Mouse (Mus musculus): ENCODE data around the gene Vmn2r97. TPM values are rescaled to one million over a fixed set of nuclear protein-coding genes. Genes with fewer than 3 reads are reported as not detected.
"Not testable (repeated sequence)": the region's sequence is repeated elsewhere in the genome, so short reads cannot be mapped to it uniquely, and the experiment has no call there.

Gene Vmn2r97
- polyA plus RNA-seq (2015; fragmentation: Nextera tagmentation; extraction: Ambion mirVana): 0.03 and 0.04 TPM in 2 replicates

GRCm38 (mm10) chr17:18914000-18914399, at the start of gene Vmn2r97:
Gene Vmn2r97 (plus strand): TSS chr17:18914300.
- not testable (repeated sequence) for H3K9me3 ChIP-seq; H3K4me1 ChIP-seq; H3K4me3 ChIP-seq; H3K4me2 ChIP-seq; H3K27ac ChIP-seq; H3K27me3 ChIP-seq; H3K36me3 ChIP-seq; ATAC-seq (ENCODE audit: insufficient number of reproducible peaks, low FRiP score, low TSS enrichment, low read depth); H3K9ac ChIP-seq
- WGBS: 65% methylated on average over 2 of the region's 2 CpGs

- H3K4me1 ChIP-seq; H3K27me3 ChIP-seq; H3K4me3 ChIP-seq; H3K4me2 ChIP-seq; ATAC-seq (ENCODE audit: insufficient number of reproducible peaks, low FRiP score, low TSS enrichment, low read depth); H3K36me3 ChIP-seq; H3K9me3 ChIP-seq; H3K27ac ChIP-seq; H3K9ac ChIP-seq: not testable (repeated sequence)
- 74% methylated on average over 2 of the region's 2 CpGs for WGBS
Observed at GRCm38 (mm10) chr17:18882436-18882835, 31.7 kb upstream of the Vmn2r97 start.

DNA sequence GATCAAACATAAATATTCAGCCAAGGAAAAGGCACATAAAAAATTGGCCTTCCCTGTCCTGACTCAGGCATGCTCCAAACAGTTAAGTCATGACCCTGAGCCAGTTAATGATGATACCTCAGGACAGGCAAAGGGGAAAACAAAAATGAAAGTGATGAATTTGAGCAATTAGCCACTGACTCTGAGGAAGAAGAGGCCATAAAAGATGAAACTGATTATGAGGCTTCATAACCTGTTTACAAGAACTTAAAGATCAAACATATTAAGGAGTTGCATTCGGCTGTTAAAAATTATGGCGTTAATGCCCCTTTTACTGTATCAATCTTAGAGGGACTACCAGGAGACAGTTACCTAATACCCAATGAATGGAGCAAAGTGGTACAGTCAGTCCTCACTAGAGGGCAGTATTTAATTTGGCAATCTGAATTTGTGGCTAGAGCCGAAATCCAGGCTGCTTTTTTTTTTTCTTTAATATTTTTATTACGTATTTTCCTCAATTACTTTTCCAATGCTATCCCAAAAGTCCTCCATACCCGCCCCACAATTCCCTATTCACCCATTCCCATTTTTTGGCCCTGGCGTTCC, 24.3 kb upstream of the Vmn2r97 start:
- H3K27ac ChIP-seq: no peak overlapping the region
- no peaks in the 10 kb centered on the region for H3K4me1 ChIP-seq
- no peaks in the 10 kb centered on the region for H3K36me3 ChIP-seq
- no peaks in the 10 kb centered on the region for H3K9me3 ChIP-seq
- H3K27me3 ChIP-seq: no peaks in the 10 kb centered on the region
- no peak overlapping the region for H3K9ac ChIP-seq
- WGBS: 81% methylated on average over 6 of the region's 6 CpGs
- no peak for ATAC-seq (ENCODE audit: insufficient number of reproducible peaks, low FRiP score, low TSS enrichment, low read depth)
- H3K4me3 ChIP-seq: no peak overlapping the region
- H3K4me2 ChIP-seq: no peak overlapping the region

- not testable (repeated sequence) for H3K36me3 ChIP-seq
- 62% methylated on average over 1 of the region's 1 CpGs for WGBS
Observed at GRCm38 (mm10) chr17:18957800-18958199, 43.7 kb downstream of the Vmn2r97 start.

GRCm38 (mm10) chr17:18968371-18969275, 54.5 kb downstream of the Vmn2r97 start:
- 88% methylated on average over 29 of the region's 29 CpGs for WGBS
- H3K27ac ChIP-seq: no peak overlapping the region
- no peaks in the 10 kb centered on the region for H3K4me1 ChIP-seq
- no peak overlapping the region for H3K9ac ChIP-seq
- no peaks in the 10 kb centered on the region for H3K36me3 ChIP-seq
- H3K9me3 ChIP-seq: 0 out of 2 replicates have a peak, but pooled peaks cover 7% of the 10 kb centered on the region
- H3K4me3 ChIP-seq: no peak overlapping the region
- H3K4me2 ChIP-seq: no peak overlapping the region
- no peak for ATAC-seq (ENCODE audit: insufficient number of reproducible peaks, low FRiP score, low TSS enrichment, low read depth)
- no peaks in the 10 kb centered on the region for H3K27me3 ChIP-seq

More at GRCm38 (mm10) chr17:18957800-18958199, 43.7 kb downstream of the Vmn2r97 start:
- not testable (repeated sequence) for H3K4me3 ChIP-seq; H3K4me1 ChIP-seq; H3K4me2 ChIP-seq; H3K27ac ChIP-seq; H3K27me3 ChIP-seq; H3K9ac ChIP-seq; ATAC-seq (ENCODE audit: insufficient number of reproducible peaks, low FRiP score, low TSS enrichment, low read depth); H3K9me3 ChIP-seq

Other genes starting within 250 kb of the Vmn2r97 start
- not detected in 2 replicates for gene Vmn2r98, start 139.2 kb downstream of the Vmn2r97 start, polyA plus RNA-seq (2015; fragmentation: Nextera tagmentation; extraction: Ambion mirVana)

Data from limb, embryonic 15.5 days (tissue).